Mouse (Mus musculus): ENCODE results near the gene Ddx23.

Ddx23 gene

DNA sequence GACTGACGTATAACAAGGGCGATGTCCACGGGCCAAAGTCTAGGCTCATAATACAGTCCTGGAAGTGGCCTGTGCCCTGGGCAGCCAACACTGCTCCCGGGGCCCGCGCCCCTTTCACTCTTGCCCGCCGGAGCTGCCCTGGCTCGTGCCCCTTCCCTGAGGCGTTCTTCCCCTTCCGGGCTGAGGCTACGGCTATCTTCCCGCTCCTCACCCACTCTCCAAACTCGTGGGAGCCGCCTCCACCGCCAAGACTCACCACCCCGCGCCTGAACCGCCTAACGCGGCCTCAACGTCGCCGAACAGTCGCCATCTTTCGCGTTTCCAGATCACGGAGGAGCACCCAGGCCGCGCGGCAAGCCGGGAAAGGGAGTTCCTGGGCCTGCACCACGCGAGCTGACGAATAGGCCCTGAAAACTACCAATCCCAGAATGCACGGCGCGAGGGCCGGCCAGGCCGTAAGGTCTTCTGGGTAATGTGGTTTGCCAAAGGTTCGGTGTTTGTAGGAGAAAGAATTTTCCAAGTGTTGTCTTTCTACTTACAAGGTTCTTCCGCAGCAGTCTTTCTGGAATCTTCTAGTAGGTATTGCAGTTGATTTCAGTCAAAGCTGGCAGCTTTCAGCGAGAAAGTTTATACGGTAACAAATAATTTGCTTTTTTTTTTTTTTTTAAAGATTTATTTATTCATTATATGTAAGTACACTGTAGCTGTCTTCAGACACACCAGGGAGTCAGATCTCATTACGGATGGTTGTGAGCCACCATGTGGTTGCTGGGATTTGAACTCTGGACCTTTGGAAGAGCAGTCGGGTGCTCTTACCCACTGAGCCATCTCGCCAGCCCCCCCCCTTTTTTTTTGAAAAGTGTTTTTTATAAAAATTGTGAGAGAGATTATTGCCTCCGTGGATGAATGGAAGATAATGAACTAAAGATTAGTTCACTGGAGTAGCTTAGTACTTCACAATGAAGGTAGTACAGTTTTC, at the start of gene Ddx23:
TSS of gene Ddx23 (minus strand) at position 328 of the 979 bp plus-strand sequence.
- peak; percentile 97 for DNase-seq (ENCODE audit: low spot score)

GRCm38 (mm10) chr15:98710442-98710841, 47.7 kb upstream of the Ddx23 start:
- peak; percentile 46 for DNase-seq (ENCODE audit: low spot score)

DNA sequence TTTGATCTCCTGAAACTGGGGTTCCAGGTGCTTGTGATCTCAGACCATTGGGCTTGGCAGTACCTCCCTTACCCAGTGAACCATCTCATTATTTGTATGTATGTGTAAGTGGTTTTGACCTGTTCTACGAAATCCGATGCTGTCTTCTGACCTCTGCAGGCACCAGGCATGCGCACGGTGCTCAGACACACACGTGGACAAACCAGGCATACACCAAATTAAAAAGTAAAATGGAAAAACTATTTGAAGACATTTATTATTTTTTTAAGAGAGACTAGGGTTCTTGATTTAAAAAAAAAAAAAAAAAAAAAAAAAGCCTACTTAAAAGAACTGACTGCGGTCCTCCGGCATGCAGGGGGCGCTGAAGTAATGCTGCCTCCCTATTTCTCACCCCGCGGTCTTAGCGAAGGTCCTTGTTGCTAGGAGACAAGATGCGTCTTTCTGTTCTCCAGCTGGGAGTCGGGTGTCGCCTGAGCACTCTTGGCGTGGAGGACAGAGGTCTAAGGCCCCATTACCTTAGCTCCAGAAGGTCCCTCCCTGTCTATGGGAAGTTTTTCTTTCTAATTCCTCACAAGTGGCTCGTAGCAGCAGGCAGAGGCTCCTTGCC, 45.2 kb upstream of the Ddx23 start, which contains the start of gene Ccdc65:
TSS of gene Ccdc65 (plus strand) at position 442 of the 607 bp plus-strand sequence.
- DNase-seq (ENCODE audit: low spot score), result peak; percentile 86

DNA sequence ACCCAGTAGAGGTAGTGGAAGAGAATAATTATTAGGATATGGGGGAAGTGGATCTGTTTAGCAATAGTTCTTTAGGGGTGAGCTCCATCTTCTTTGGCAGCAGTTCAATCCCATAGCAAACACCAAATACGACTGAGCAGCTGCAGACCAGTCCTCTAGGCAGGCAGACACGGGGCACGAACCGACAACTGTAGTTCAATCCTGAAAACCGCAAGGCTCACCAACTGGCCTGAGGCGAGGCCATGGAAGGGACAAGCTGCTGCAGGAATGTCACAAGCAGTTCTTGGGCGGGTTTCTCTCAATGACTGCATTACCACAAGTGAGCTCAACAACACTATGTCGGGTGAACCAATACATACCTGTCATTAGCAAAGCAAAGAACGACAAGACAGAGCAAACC, 41.6 kb upstream of the Ddx23 start:
- DNase-seq (ENCODE audit: low spot score), result no peak

DNA sequence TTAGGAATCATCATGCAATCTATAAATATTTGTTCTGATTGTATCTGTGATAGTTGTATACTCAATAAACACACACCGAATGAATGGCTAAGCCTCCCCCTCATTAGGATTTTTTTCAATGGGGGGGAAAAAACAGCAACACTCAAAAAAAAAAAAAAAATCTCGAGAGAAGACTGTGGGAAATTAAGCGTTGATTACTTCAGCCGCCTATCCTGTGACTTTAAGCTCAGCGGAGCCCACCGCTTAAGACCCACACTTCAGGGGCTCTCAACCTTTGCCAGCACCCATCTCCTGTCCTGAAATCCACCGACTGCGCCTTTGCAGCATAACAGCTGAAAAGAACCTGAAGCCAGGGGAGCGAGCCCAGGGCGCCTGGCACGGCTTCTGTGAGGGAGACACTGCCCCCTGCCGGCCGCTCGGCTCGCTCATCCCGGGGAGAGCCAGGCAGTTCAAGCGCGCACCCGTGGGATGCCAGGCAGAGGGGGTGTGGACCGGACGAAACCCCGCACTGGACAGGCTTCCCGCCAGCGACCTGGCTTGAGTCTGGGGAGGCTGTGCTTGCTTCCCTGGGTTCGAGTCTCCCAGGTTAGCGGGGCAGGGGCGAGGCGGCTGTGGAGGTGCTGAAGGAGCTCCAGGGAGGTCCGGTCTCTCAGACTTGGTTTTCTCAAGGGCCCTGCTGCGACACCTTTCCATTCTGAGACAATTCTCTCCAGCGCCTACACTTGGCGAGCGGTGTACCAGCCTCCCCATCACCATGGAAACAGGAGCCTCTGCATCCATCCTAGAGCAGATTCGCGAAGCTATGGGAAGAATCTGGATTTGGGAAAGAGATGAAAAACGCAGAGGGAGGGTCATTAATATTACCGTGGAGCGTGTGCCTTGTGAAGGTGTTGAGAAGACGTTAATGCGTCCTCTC, 36.8 kb upstream of the Ddx23 start:
- DNase-seq (ENCODE audit: low spot score), result peak; percentile 85

GRCm38 (mm10) chr15:98696216-98696615, 33.5 kb upstream of the Ddx23 start:
- DNase-seq (ENCODE audit: low spot score), result no peak

GRCm38 (mm10) chr15:98695726-98696125, 33.0 kb upstream of the Ddx23 start:
- DNase-seq (ENCODE audit: low spot score), result no peak

GRCm38 (mm10) chr15:98692171-98692715, 29.5 kb upstream of the Ddx23 start:
- no peak for DNase-seq (ENCODE audit: low spot score)

DNA sequence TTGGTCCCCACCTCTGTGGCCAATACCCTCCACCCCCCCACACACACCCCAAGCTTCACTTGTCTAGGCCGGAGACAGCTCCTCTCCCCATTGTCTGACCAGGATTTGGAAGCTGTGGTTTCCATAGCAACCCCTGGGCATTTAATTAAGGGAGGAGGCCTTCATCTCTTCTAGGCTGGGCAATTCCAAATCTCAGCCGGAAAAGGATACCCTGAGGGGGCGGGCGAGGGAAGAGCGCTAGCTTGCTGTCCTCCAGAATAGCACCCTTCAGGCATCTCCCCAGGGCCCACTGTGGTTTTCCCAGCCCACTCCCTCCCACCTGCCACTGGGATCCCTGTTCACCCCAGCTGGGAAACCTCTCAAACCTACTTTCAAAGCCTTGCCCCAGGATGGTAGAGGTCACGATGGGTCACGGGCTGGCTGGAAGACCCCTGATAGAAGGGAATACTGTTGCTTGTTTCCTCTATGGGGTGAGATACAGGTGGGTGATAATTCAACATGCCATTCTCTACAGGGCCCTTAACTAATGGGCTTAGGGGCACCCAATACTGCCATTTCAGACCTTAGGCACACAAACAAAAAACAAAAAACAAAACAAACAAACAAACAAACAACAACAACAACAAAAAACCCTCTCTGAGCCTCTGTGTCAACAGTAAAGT, 28.9 kb upstream of the Ddx23 start:
- DNase-seq (ENCODE audit: low spot score), result no peak

DNA sequence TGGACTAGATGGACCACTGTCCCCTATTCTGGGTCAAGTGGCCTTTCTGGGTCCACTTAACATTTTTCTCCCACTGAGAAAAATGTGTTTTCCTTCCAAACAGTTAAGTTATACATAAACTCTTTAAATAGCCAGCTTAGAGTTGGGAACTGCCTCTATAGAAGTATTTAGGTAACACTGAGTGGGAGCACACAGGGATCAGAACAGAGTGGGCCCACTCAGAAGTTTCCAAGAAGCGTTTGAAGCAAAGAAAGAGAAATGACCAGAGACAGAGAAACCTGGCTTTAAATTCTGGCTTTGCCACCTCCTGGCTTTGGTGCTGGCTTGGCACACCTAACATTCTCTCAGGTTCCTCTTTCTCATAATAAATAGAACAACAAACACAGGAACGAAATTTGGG, 27.0 kb upstream of the Ddx23 start:
- no peak for DNase-seq (ENCODE audit: low spot score)

- peak; percentile 52 for DNase-seq (ENCODE audit: low spot score)
Observed at GRCm38 (mm10) chr15:98685926-98686325, 23.2 kb upstream of the Ddx23 start.

DNA sequence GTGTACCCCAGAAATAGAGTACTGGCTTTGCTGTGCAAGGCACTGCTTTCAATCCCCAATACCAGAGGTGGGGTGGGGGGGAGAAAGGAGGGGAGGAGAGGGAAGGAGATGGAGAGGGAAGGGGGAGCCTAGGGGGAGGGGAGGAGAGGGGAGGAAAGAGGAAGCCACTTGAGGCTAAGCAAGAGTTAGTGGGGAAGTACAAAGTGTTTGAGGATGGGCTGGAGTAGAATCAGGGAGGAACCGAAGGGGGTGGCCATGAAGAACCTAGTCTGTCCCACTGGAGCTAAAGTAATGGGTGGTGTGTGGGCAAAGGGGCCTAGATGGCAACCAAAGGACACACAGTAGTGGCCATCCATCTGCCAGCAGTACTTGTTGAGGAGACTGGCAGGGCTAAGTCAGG, 21.1 kb upstream of the Ddx23 start:
- DNase-seq (ENCODE audit: low spot score), result no peak

GRCm38 (mm10) chr15:98683177-98683576, 20.5 kb upstream of the Ddx23 start:
- DNase-seq (ENCODE audit: low spot score), result no peak

GRCm38 (mm10) chr15:98681633-98682032, 18.9 kb upstream of the Ddx23 start:
- DNase-seq (ENCODE audit: low spot score), result no peak

- no peak for DNase-seq (ENCODE audit: low spot score)
Observed at GRCm38 (mm10) chr15:98680660-98681059, 18.0 kb upstream of the Ddx23 start.

DNA sequence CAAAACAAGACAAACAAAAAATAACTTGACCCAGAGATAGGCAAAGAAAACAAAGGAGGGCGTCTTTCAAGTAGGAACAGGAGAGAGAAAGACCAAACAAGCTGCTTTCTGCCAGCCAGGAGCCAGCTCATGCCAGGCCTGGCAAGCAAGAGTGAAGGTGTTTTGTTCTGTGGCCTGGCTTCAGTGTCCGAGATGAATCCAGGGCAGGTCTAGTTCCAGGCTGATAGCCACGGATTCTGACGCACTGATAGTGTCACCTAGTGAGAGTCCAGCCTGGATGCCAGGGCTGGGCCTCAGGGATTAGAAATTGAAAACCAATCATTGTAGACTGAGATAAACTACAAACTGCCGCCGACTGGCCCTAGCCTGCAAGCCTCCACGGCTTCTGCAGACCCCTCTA, 15.3 kb upstream of the Ddx23 start:
- DNase-seq (ENCODE audit: low spot score), result no peak

DNA sequence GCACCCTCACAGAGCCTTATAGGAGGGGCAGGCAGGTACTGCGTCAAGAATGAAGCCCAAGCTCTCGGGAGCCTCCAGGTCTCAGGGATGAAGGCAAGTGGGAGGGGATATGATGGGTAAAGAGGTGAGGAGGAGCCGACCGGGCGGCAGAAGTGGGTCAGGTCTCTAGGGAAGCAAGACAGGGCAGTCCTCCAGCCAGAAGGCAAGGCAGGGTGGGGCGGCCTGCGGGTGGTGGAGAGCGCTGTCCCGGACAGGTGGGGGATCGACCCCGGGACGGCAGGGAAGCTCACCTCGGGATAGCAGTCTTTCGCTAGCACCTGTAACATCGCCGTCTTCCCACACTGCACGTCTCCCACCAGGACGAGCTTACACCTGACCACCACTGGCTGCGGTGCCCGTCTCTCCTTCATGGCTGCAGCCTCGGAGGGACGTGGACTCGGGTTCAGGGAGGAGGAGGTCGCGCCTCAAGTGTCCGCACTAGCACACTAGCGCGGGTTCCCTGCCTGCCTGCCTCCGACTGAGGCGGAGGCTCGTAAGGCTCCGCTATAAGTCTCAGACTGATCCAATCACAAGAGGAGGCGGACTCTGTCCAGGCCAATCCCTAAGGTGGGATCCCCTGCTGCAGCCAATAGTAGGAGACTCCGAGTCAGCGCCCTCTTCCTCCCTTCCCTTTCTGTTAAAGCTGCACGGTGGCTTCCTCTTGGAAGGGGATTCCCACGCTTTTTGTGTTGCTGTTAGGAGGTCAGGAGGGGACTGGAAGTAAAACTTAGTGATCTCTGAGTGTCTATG, 14.4 kb upstream of the Ddx23 start, which contains the start of gene Rnd1:
TSS of gene Rnd1 (minus strand) at position 522 of the 789 bp plus-strand sequence.
- peak; percentile 81 for DNase-seq (ENCODE audit: low spot score)

DNA sequence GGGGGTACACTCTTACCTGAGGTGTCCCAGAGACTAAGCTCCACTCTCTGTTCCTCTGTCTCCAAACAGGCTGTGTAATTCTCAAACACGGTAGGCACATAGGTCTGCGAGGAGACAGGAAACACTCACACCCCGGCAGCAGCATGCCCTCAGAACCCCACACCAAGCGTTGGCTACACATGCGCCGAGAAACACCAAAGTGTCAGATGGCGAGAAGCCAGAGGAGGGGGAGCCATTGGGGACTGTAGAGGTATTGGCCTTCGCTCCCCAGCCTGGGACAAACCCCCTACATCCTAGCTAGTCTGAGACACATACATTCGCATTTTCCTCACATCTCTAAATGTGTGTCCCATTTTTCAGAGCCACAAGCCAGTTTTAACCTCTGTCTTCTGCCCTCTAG, 13.8 kb upstream of the Ddx23 start:
- DNase-seq (ENCODE audit: low spot score), result no peak

DNA sequence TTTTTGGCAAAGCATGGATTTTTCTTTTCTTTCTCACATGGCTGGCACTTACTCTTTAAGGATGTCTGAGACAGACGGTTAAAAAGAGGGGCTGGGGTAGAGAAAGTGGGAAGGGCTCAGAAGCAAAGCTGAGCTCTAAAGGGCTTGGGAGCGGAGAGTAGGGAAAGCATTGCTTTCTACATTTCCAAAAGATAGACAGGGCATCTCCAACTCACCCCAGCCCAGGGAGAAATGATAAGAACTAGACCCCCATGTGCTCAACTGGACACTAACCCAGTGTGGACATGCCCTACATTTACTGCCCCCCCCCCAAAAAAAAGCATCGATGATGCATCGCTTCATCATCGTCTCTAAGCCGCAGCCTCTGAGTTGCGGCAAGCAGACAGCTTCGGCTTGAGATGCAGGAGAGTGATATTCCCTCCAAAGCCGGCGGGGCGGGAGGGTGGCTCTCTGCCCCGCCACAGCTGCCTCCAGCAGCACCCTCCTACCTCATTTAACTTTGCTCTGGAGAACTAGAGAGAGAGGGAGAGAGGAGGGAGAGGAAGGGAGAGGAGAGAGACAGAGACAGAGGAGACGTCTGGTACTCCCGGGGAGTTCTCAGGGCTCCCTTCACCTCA, 13.0 kb upstream of the Ddx23 start:
- no peak for DNase-seq (ENCODE audit: low spot score)

DNA sequence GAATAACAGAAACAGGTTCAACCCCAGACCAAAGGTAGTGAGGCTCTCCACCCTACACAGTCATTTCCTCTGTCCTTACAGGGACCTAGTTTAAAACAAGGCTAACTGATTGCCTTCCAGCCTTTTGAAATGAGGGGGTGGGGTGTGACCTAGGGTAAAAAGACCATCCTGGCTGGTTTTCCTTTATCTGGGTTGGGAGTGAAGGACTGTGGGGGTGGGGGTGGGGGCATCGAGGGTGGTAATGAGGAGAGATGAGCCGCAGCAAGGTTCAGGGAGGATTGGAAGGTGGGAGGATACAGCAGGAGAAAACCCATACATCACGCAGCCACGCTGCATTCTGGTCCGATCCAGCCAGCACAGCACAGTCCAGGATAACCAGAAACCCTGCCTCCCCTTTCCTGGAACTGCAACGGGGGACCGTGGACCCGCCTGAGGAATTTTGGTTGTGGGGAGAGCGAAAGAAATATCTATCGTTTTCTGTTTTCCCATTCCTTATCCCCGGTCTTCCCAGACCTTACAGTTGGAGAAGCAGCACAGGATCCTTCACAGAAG, 12.4 kb upstream of the Ddx23 start:
- no peak for DNase-seq (ENCODE audit: low spot score)

Measured in testis, postnatal 14 days (tissue).